Mouse (Mus musculus): ENCODE measurements around the gene Rfx2. TPM values are rescaled to one million over a fixed set of nuclear protein-coding genes. Genes with fewer than 3 reads are reported as not detected.

Rfx2 gene
- polyA plus RNA-seq, 1 experiment = 15.4 TPM

GRCm38 (mm10) chr17:56855421-56855820 is 24.6 kb upstream of the Rfx2 start:
- Histone ChIP-seq H3K27me3 (ENCODE audit: control insufficient read depth, insufficient read depth, low read length) (no peaks in the 10 kb centered on the region), H3K4me1 (ENCODE audit: control insufficient read depth, insufficient read depth, insufficient read length, low read length) (no peaks in the 10 kb centered on the region), H3K4me3 (ENCODE audit: low read depth, low read length) (no peak overlapping the region), H3K27ac (ENCODE audit: insufficient read depth, low read depth, low read length) (no peak overlapping the region), H3K36me3 (ENCODE audit: control insufficient read depth, insufficient read depth, low read length) (no peaks in the 10 kb centered on the region)
- 78% methylated on average over 3 of the region's 3 CpGs for WGBS
- TF ChIP-seq CTCF (IDR thresholded peaks at IDR 0.05; ENCODE audit: extremely low read depth, insufficient read length, insufficient replicate concordance, low read depth, low read length) (no peak), POLR2A (IDR thresholded peaks at IDR 0.05; ENCODE audit: low read depth, low read length) (no peak)

- H3K36me3 ChIP-seq (ENCODE audit: control insufficient read depth, insufficient read depth, low read length) = no peaks in the 10 kb centered on the region
- no peaks in the 10 kb centered on the region for H3K27me3 ChIP-seq (ENCODE audit: control insufficient read depth, insufficient read depth, low read length)
- H3K4me3 ChIP-seq (ENCODE audit: low read depth, low read length) = no peak overlapping the region
- no peak for TF ChIP-seq CTCF (IDR thresholded peaks at IDR 0.05; ENCODE audit: extremely low read depth, insufficient read length, insufficient replicate concordance, low read depth, low read length)
- no peak overlapping the region for H3K27ac ChIP-seq (ENCODE audit: insufficient read depth, low read depth, low read length)
- WGBS = 74% methylated on average over 3 of the region's 3 CpGs
- H3K4me1 ChIP-seq (ENCODE audit: control insufficient read depth, insufficient read depth, insufficient read length, low read length) = no peaks in the 10 kb centered on the region
These were observed 20.4 kb upstream of the Rfx2 start for GRCm38 (mm10) chr17:56851167-56851566.

GRCm38 (mm10) chr17:56849710-56850109 is 18.9 kb upstream of the Rfx2 start:
- H3K36me3 ChIP-seq (ENCODE audit: control insufficient read depth, insufficient read depth, low read length) = no peaks in the 10 kb centered on the region
- 83% methylated on average over 13 of the region's 13 CpGs for WGBS
- H3K27ac ChIP-seq (ENCODE audit: insufficient read depth, low read depth, low read length) = no peak overlapping the region
- no peak for TF ChIP-seq POLR2A (IDR thresholded peaks at IDR 0.05; ENCODE audit: low read depth, low read length)
- TF ChIP-seq CTCF (IDR thresholded peaks at IDR 0.05; ENCODE audit: extremely low read depth, insufficient read length, insufficient replicate concordance, low read depth, low read length) = no peak
- H3K4me3 ChIP-seq (ENCODE audit: low read depth, low read length) = no peak overlapping the region
- H3K27me3 ChIP-seq (ENCODE audit: control insufficient read depth, insufficient read depth, low read length) = no peaks in the 10 kb centered on the region
- H3K4me1 ChIP-seq (ENCODE audit: control insufficient read depth, insufficient read depth, insufficient read length, low read length) = no peaks in the 10 kb centered on the region

- Histone ChIP-seq H3K27me3 (ENCODE audit: control insufficient read depth, insufficient read depth, low read length) (no peaks in the 10 kb centered on the region), H3K27ac (ENCODE audit: insufficient read depth, low read depth, low read length) (no peak overlapping the region), H3K36me3 (ENCODE audit: control insufficient read depth, insufficient read depth, low read length) (no peaks in the 10 kb centered on the region), H3K4me3 (ENCODE audit: low read depth, low read length) (no peak overlapping the region), H3K4me1 (ENCODE audit: control insufficient read depth, insufficient read depth, insufficient read length, low read length) (no peaks in the 10 kb centered on the region)
- no peak for TF ChIP-seq POLR2A (IDR thresholded peaks at IDR 0.05; ENCODE audit: low read depth, low read length)
- TF ChIP-seq CTCF (IDR thresholded peaks at IDR 0.05; ENCODE audit: extremely low read depth, insufficient read length, insufficient replicate concordance, low read depth, low read length) = no peak
- 71% methylated on average over 5 of the region's 5 CpGs for WGBS
These were observed 18.0 kb upstream of the Rfx2 start for GRCm38 (mm10) chr17:56848785-56849184.

GRCm38 (mm10) chr17:56843678-56844077 is 12.9 kb upstream of the Rfx2 start:
- Histone ChIP-seq H3K36me3 (ENCODE audit: control insufficient read depth, insufficient read depth, low read length) (no peaks in the 10 kb centered on the region), H3K4me3 (ENCODE audit: low read depth, low read length) (no peak overlapping the region), H3K27ac (ENCODE audit: insufficient read depth, low read depth, low read length) (no peak overlapping the region), H3K27me3 (ENCODE audit: control insufficient read depth, insufficient read depth, low read length) (no peaks in the 10 kb centered on the region), H3K4me1 (ENCODE audit: control insufficient read depth, insufficient read depth, insufficient read length, low read length) (no peaks in the 10 kb centered on the region)
- WGBS = 82% methylated on average over 5 of the region's 5 CpGs
- TF ChIP-seq CTCF (IDR thresholded peaks at IDR 0.05; ENCODE audit: extremely low read depth, insufficient read length, insufficient replicate concordance, low read depth, low read length) = no peak

- Histone ChIP-seq H3K27ac (ENCODE audit: insufficient read depth, low read depth, low read length) (no peak overlapping the region), H3K36me3 (ENCODE audit: control insufficient read depth, insufficient read depth, low read length) (no peaks in the 10 kb centered on the region), H3K4me1 (ENCODE audit: control insufficient read depth, insufficient read depth, insufficient read length, low read length) (no peaks in the 10 kb centered on the region), H3K27me3 (ENCODE audit: control insufficient read depth, insufficient read depth, low read length) (no peaks in the 10 kb centered on the region), H3K4me3 (ENCODE audit: low read depth, low read length) (no peak overlapping the region)
- WGBS = 63% methylated on average over 5 of the region's 5 CpGs
- TF ChIP-seq CTCF (IDR thresholded peaks at IDR 0.05; ENCODE audit: extremely low read depth, insufficient read length, insufficient replicate concordance, low read depth, low read length) (no peak), POLR2A (IDR thresholded peaks at IDR 0.05; ENCODE audit: low read depth, low read length) (no peak)
These were observed 11.4 kb upstream of the Rfx2 start for GRCm38 (mm10) chr17:56842173-56842572.

- H3K4me1 ChIP-seq (ENCODE audit: control insufficient read depth, insufficient read depth, insufficient read length, low read length) = no peaks in the 10 kb centered on the region
- no peaks in the 10 kb centered on the region for H3K27me3 ChIP-seq (ENCODE audit: control insufficient read depth, insufficient read depth, low read length)
- H3K4me3 ChIP-seq (ENCODE audit: low read depth, low read length) = no peak overlapping the region
- H3K27ac ChIP-seq (ENCODE audit: insufficient read depth, low read depth, low read length) = no peak overlapping the region
- WGBS = 79% methylated on average over 7 of the region's 7 CpGs
- H3K36me3 ChIP-seq (ENCODE audit: control insufficient read depth, insufficient read depth, low read length) = no peaks in the 10 kb centered on the region
- no peak for TF ChIP-seq POLR2A (IDR thresholded peaks at IDR 0.05; ENCODE audit: low read depth, low read length)
- TF ChIP-seq CTCF (IDR thresholded peaks at IDR 0.05; ENCODE audit: extremely low read depth, insufficient read length, insufficient replicate concordance, low read depth, low read length) = no peak
These were observed 9.7 kb upstream of the Rfx2 start for GRCm38 (mm10) chr17:56840524-56840923.

GRCm38 (mm10) chr17:56836336-56836735 is 5.5 kb upstream of the Rfx2 start:
- no peak overlapping the region for H3K4me3 ChIP-seq (ENCODE audit: low read depth, low read length)
- WGBS = 70% methylated on average over 8 of the region's 8 CpGs
- H3K27ac ChIP-seq (ENCODE audit: insufficient read depth, low read depth, low read length) = no peak overlapping the region

More at GRCm38 (mm10) chr17:56836336-56836735, 5.5 kb upstream of the Rfx2 start:
- Histone ChIP-seq H3K4me1 (ENCODE audit: control insufficient read depth, insufficient read depth, insufficient read length, low read length) (no peaks in the 10 kb centered on the region), H3K27me3 (ENCODE audit: control insufficient read depth, insufficient read depth, low read length) (no peaks in the 10 kb centered on the region), H3K36me3 (ENCODE audit: control insufficient read depth, insufficient read depth, low read length) (no peaks in the 10 kb centered on the region)
- TF ChIP-seq POLR2A (IDR thresholded peaks at IDR 0.05; ENCODE audit: low read depth, low read length) = no peak
- no peak for TF ChIP-seq CTCF (IDR thresholded peaks at IDR 0.05; ENCODE audit: extremely low read depth, insufficient read length, insufficient replicate concordance, low read depth, low read length)
